Mouse (Mus musculus) testis, postnatal 10 days (tissue): ENCODE measurements around the gene Sept1.

Experiments used
- DNase-seq: peaks from one replicate; pipeline ENCODE4 v3.0.0; 2021; ENCODE audit warnings: low spot score

The Sept1 gene

DNA sequence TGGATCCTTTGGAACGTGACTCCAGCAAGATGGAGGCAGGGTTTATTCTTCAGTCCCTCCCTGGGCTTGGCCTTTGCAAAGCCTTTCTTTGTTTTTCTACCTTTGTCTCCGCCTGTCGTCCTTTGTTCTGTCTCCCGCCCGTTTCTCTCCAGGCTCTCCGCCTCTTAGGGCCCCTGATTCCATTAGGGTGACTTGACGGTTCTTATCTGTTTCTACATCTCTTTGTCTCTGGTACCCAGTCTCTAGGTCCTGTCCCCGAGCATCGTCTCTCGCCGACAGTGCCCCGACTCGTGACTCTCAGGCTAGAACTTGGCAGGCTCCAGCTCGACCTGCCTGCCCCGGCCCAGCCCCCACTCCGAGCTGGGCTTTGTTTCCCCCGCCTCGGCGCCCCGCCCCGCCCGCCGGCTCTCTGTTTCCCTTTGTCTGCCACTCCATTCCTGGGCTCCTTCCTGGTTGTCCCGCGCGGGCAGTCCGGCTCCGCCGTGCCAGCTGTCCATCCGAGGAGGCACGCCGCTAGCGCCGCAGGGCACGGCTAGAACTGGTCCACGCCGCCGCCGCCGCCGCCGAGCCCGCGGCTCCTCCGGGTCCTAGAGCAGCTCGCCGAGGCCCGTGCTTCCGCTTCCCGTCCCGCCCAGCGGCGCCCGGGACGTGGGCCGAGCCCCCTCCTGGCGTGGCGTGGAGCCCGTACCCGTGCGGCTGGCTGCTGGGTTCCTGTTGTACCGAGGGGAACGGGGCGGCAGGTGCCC, at the start of gene Sept1, which contains the start of gene Zfp553:
Sept1 (minus strand) TSS at position 509 of the 746 bp plus-strand sequence.
Zfp553 (plus strand) TSS at position 440 of the 746 bp plus-strand sequence.
- peak; percentile 88 for DNase-seq

DNA sequence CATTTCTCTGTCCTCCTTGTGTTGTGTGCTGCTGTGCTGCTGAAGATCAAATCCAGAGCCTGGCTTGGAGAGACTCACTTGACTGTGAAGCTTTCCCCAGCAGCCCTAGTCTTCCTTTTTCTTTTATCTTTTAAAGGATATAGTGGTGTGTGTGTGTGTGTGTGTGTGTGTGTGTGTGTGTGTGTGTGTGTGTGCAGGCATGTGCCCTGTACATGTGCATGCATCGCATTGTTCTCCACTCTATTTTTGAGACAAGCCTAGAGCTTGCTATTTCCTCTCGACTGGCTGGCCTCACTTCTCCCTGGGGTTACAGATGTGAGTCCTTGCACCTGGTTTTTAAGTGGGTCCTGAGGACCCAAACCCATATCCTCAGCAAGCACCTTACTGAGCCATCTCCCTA, 49.3 kb upstream of the Sept1 start:
- DNase-seq = no peak

DNA sequence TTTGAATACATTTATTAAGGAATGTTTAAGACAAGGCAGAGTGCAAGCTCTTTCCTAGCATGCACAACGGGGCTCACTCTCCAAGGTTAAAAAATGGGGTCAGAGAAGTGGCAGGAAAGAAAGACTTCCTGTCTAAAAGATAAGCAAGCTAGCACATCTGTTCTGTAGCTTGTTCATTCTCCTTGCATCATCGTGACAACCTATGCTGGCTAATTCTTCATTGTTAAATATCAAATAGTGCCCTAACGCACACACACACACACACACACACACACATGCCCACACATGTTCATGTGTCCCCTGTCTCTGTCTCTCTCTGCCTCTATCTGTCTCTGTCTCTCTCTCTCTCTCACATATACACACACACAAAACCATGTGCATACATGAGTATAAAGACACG, 48.2 kb upstream of the Sept1 start:
- DNase-seq = no peak

DNA sequence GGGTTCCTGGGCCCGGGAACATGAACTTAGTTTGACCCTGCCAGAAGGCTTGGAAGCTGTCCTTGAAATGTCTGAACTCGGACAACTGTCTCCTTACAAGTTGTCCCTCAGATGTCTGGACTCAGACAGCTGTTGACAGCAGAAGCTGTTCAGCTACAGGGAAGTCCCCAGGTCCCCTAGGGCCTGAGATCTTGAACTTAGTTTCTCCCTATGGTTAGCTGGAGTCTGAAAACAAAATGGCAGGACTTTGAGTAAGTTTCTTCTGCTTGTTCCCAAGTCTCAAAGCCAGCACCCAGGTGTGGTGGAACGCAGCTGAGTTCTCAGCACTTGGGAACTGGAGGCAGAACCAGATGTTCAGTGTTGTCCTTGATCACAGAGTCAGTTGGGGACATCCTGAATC, 47.2 kb upstream of the Sept1 start:
- no peak for DNase-seq

DNA sequence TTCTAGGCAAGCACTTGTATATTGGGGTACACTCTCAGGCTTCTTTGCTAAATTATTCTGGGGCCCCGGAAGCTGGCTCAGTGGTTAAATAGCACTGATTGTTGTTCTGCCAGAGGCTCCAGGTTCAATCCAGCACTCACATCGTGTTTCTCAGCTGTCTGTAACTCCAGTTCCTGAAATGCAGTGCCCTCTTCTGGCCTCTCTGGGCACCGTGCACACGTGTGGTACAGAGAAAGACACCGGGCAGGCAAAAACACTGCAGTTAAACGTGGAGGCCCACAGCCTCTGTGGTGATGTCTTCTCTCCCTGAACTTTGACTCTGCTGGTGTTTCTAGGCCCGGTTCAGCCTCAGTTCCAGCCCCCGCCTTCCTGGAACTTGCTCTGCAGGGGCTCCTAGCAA, 45.4 kb upstream of the Sept1 start:
- DNase-seq = peak; percentile 57

DNA sequence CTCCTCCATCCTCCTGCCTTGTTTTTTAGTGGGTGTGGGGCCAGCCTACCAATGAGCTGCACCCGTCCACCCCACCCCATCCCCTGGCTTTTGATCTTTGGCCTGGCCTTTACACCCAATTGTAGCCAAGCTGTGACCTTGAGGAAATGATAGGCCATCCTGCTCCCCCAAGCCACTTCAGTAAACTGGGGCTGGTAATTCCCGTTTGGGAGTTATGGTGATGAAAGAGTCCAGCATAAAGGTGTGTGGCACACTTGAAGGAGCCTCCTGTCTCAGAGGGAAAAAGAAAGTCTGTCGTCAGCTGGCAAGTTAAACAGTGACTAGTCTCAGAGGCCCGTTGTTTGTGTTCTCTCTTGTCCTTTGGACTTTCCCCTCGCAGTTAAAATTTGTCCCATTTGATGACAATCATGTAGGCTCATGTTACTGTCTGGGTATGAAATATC, 43.6 kb upstream of the Sept1 start:
- no peak for DNase-seq

DNA sequence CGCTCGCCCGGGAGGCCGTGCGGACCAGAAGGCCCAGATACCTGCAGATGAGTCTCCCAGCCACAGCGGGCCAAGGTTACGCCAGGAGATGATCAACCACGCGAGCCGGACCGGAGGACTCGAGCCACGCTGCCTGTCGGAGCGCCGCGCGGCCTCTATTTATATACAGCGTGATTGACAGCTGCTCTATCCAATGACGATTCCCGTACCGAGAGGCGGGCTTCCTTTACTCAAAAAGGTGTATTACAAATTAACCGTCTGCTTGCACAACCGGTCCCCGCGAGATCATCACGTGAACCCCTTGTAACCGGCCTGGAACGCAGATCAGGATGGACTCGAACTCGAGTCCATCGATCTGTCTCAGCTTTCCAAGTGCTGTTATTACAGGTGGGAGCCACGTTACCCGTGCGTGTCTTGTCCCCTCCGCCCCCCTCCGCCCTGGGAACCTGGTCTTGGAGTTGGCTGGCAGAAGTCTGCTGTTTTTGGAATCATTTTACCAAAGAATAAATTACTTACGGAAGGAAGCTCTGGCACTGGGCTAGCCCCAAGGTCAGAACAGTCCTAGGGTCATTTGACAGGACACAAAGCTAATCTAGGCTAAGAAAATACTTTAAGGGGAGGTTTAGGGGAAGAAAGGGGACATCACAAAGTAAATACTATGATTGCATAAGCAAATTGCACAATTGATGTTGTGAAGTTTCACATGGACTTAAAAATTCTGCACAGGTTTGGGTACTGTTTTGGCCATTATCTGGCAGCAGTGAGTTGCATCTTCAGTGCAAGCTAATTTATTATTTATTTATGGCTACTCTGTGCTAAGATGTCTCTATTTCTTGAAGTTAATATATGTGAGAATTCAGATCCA, 41.2 kb upstream of the Sept1 start, which contains the start of gene Sephs2:
Sephs2 (minus strand) TSS at position 131 of the 865 bp plus-strand sequence.
- peak; percentile 94 for DNase-seq

DNA sequence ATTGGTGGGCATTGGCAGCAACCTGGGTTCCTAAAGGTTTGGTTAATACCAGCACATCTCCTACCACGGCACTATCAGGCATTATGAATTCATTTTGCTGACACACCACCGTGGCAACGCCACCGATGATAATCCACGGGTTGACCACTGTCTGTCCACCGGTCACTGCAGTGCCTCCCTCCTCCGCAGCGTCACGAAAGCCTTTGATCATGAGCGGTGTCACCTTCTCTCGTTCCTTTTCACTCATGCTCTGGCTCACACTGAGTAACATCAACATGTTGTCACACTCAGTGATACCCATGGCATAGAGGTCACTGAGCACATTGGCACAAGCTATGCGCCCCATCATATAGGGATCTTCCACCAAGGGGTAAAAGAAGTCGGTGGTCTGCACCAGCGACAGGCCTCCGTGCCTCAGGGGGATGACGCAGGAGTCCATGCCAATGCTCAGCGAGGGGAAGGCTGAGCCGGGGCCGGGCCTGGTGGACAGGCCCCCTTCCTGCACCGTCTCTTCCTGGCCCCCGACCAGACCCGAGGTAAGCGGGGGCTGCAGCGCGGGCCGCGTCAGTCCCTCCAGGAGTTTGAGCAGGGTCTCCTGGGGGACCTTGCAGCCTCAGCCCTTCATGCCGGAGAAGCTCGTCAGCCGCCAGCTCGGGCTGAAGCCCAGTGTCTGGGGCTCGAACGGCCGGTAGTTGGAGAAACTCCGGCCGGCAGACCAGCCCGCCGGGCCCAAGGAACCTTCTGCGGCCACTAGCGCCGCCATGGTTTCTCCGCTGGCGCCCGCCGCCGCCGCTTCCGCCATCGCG, 40.4 kb upstream of the Sept1 start:
- DNase-seq = peak; percentile 69

DNA sequence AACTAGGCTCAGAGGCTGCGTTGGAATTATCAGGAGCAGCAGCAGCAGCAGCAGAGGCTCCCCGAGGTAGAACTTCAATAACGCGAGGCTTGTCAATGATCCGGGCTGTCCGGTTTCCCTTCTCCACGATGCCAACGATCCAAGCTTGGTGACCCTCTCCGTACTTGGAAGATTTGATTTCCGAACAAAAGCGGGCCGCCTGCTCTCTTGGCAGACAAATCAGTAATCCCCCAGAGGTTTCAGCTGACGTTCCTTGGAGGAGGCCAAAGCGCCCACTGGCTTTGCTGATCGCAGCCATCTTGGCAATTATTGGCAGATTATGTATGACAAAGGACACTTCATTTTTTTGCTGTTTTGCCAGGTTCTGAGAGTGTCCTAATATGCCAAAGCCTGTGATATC, 39.6 kb upstream of the Sept1 start:
- no peak for DNase-seq

DNA sequence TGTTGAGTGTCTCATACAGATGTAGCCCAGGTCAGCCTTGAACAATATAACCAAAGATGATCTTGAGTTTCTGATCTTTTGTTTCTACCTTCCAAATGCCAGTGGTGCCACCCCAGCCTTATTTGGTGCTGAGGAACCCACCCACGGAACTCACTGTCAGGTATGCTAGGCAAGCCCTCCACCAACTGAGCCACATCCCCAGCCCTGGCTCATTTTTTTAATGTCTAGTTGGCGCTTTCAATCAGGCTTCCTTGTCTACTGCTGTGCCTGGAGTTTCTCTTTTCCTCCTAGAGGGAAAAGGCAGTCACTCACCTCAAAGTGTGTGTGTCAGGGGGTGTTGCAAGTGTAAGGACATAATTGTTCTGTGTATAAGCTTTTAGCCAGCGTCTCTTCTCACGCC, 38.2 kb upstream of the Sept1 start:
- no peak for DNase-seq

DNA sequence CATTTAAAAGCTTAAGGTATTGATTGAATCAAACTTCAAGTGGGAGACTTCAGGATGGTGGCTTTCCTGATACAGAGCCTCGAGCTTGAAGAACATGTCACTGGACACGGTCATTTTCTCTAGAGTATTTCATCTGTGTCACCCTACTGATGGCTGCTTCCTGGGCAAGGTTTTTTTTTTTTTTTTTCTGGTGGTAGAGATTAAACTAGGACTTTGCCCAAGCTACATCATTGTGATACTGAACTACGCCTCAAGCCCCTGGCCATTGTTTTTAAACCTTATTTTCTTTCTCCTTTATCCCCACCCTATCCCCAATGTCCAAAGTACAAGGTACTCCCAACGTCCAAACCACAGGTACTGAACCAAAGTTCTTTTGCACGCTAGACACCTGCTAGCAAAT, 37.7 kb upstream of the Sept1 start:
- no peak for DNase-seq

DNA sequence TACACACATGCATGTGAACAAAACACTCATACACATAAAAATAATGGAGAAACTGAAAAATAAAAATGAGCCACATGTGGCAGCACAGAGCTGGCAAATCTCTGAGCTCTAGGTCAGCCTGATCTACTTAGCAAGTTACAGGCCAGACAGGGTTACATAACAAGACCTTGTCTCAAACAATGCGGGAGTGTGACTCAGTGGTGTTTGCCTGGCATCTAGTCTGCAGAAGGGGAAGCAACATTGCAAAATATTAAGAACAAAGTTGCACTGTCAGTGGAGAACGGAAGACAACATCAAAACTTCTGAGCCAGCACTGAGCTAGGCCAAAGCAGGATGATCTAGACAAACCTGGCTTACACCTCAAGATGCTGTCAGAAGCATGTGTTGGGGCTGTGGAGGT, 37.3 kb upstream of the Sept1 start:
- no peak for DNase-seq

DNA sequence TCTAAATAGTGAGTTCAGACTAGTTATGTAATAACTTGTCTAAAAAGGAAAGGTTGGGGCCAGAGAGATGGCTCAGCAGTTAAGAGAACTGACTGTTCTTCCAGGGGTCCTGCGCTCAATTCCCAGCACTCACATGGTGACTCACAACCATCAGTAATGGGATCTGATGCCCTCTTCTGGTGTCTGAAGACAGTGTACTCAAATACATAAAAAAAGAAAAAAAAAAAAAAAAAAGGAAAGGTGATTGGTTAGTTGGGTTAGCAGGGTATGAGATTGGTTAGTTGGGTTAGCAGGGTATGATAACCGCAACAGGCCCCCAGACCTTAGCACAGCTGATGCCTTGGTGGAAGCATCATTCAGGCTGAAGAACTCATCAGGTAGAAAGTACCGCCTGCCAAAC, 30.6 kb upstream of the Sept1 start:
- DNase-seq = no peak

DNA sequence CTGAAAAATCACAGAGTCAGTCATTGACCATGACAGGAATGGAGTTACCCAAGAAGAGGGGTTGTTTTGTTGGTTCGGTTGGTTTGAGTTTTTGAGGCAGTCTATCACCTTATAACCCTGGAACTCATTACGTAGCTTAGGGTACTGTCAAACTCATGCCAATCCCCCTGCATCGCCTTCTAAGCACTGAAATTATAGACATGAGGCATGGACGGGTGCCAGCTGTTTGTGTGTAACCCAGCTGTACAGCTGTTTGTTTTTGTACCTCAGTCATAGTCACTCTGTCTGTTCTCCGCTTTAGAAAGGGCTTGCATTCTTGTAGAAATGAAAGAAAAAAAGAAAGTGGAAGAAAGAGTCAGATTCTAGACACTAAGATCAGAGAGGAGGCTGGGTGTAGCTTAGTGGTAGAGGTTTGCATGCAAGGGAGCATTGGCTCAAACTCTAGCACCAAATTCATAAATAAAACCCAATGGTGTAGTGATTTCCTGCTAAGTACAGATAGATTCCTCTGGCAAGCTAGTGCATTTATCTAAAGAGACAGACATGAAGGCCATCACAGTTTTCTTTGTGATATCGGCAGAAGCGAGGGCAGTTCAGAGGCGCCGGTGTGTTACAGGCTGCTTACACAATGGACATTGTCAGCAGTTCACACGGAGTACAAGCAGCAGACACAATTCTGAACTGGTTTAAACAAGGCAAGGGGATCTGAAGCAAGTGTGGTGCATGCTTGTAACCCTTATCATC, 29.5 kb upstream of the Sept1 start:
- peak; percentile 56 for DNase-seq

DNA sequence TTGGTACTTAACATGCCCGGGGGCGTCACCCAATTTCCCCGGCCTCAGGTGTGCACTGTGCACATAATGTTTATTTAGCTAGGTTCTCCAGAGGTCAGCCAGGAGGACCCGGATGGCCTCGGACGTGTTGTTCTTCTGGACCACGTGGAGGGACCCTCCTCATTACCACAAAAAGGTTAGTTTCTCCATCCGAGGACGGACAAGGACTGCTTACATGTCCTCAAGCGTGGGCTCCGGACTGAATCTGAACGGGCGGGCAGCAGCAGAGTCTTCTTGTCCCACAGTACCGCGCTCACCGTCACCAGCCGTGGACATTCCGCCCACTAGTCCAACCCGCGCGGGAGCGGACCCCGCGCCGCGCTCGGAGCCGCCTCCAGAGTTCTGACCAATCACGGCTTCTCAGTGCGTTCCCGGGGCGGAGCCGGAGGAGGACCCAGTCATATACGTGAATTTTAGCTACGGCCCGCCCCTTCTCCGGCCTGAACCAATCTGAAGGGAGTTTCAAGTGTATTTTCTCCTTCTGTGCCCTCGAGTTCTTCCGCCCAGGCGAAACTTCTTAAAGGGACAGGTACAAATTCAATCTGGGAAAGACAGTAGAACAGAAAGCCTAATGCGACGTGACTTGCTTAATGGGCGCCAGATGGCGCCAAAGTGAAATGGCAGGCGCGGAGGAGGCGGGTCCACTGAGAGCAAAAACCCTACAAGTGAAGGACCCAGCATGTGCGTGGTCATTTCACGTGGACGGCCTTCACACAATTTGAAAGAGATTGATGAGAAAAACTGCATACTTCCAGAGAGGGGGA, 27.6 kb upstream of the Sept1 start, which contains the start of gene Dctpp1:
Dctpp1 (minus strand) TSS at position 401 of the 803 bp plus-strand sequence.
- DNase-seq = peak; percentile 97

DNA sequence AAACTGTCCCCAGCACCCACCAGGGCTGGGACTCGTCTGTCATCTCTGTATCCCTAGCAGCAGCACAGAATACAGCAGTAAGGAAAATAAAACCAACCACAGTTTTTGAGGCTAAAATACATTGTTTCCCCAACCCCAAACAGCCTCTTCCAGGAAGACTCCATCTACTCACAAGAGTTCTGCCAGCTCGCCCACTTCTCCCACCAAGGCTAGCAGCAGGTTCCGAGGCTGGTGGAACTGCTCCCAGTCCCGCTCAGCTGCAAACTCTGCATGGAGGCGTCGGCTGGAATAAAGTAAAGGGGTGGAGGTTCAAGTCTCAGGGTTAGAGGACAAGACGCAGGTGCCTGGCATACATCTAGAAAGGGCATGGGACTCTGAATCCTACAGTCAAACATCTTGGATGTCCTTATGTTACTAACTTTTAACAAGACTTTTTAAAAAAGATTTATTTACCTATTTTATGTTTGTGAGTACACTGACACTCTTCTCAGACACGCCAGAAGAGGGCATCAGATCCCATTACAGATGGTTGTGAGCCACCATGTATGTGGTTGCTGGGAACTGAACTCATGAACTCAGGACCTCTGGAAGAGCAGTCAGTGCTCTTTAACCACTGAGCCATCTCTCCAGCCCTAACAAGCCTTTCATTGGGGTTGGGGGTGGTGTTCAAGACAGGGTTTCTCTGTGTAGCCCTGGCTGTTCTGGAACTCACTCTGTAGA, 26.4 kb upstream of the Sept1 start:
- DNase-seq = no peak

DNA sequence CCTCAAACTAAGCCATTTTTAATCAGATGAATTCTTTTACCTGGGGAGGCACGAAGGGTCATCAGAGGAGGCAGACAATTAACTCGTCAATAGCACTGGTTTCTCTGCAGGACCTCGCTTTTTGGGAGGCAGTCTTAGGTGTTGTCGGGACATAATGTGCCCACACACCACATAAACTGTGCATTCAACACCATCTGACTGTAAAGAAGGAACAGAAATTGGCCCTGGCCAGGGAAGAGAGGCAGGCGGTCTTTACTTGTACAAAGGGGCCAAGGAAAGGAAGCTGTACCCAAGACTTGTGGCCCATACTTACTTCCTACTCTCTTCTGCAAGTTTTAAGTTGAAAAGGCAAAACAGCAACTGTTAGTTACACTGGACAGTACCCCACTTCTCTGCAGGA, 23.6 kb upstream of the Sept1 start:
- DNase-seq = no peak

DNA sequence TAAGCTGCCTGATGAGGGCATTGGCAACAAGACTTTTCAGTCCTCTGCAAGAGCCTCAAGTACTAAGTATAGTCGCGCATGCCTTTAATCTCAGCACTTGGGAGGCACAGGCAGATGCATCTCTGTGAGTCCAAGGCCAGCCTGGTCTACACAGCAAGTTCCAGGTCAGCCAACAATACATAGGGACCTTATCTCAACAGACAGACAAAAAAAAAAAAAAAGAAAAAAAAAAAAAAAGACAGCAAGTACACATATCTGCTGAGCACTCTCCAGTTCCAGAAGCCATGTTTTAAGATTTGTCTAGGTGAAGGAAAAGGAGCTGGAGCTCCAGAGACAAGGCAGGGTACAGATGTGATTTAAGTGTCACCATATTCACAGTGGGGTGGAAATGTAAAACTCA, 23.0 kb upstream of the Sept1 start:
- no peak for DNase-seq

DNA sequence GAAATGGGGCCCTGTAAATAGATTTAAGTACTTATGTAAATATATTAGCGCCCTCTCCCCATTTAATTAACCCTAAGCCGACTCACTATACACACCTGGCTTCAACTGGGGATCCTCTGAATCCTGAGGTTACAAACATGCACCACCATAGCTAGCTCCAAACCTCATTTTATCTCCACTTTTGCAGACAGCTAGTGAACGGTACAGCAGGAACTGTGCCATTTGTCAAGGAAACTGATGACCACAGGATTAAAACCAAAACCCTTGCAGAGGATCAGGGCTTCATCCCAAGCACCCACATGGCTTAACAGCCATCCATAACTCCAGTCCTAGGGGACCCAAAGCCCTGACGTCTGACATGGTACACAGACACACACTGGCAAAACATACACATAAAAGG, 22.1 kb upstream of the Sept1 start:
- no peak for DNase-seq
